Mouse (Mus musculus) ovary, adult 18-20 months (tissue): Measurements from ENCODE around the gene Sat2.

Experiments
- DNase-seq: peaks from one replicate; pipeline ENCODE4 v3.0.0; 2022; ENCODE audit warnings: low spot score, mixed read lengths

Sat2 gene

DNA sequence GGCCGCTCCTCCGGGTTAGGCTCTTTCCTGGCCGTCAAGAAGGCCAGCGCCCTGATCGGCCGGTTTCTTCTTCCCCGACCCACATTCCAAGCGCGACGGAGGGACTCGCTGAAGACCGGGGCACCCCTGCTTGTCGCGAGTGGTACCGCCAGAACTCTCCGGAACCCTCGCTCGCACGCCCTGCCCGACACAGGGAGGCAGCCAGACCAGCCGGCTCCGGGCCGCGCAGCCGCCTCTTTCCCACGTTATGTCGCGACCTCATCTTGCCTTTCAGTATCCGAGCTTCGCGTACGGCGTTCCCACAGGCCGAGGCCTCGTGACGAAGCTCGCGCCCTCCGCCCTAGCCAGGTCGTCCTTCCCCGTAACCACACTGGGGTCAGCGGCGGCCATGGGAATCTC is 49.9 kb downstream of the Sat2 start:
- no peak for DNase-seq

DNA sequence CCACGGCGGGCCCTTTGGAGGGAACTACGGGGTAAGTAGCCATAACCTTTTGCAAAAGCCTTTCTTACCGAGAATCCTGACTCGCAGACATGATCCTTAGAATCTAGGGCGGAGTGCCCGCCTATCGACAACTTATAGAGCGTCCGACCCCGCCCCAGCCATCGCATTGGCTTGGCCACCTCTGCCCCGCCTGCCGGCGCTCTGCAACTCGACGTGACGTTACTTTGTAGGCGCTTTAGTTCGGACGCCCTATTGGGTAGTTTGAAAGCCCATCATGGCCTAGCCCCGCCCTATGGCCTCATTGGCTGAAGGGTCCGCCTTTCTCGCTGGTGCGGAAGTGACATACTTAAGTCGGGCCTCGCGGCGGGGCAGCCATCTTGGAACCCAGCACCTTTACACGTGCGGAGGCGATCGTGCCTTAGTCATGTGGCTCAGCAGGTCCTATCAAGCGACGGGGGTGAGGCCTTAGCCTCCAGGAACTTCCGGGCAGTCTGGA is 50.4 kb downstream of the Sat2 start, which contains the start of gene Eif4a1:
Gene Eif4a1 (minus strand): TSS at position 213 of the 496 bp plus-strand sequence.
- peak; percentile 100 for DNase-seq
